Mouse (Mus musculus) hindbrain, postnatal 0 days (tissue): ENCODE results near the gene Tubgcp5. TPM values are rescaled to one million over a fixed set of nuclear protein-coding genes. Genes with fewer than 3 reads are reported as not detected.
"Not testable (repeated sequence)": the region's sequence is repeated elsewhere in the genome, so short reads cannot be mapped to it uniquely, and the experiment has no call there.

Experiments
- ATAC-seq: fragments of 200-750 bp; cut with Nextera tagmentation; 2 replicates; pipeline ENCODE4 v1.8.0; 2017; ENCODE audit warnings: mild to moderate bottlenecking, moderate TSS enrichment, moderate library complexity
- DNase-seq: peaks from one replicate; pipeline ENCODE4 v3.0.0-alpha.2; 2015; ENCODE audit warnings: low spot score
- H3K27ac ChIP-seq: fragments of 300-500 bp; sonication (generic); 2 replicates; pipeline ENCODE4 v1.5.1; 2014; ENCODE audit warnings: mild to moderate bottlenecking
- H3K27me3 ChIP-seq: fragments of 300-500 bp; sonication (generic); 2 replicates; pipeline ENCODE4 v1.6.1; 2014; ENCODE audit warnings: low read length, mixed read lengths; ENCODE audit not compliant: insufficient read depth
- H3K36me3 ChIP-seq: fragments of 300-500 bp; sonication (generic); 2 replicates; pipeline ENCODE4 v1.6.1; 2014; ENCODE audit warnings: low read length, mixed read lengths; ENCODE audit not compliant: insufficient read depth
- H3K4me1 ChIP-seq: fragments of 300-500 bp; sonication (generic); 2 replicates; pipeline ENCODE4 v1.6.1; 2014; ENCODE audit warnings: antibody characterized with exemption, low read length, mixed read lengths; ENCODE audit not compliant: insufficient read depth
- H3K4me2 ChIP-seq: fragments of 300-500 bp; sonication (generic); 2 replicates; pipeline ENCODE4 v1.6.1; 2014; ENCODE audit warnings: low read depth, mild to moderate bottlenecking, low read length, moderate library complexity, mixed read lengths
- H3K4me3 ChIP-seq: fragments of 300-500 bp; sonication (generic); 2 replicates; pipeline ENCODE4 v1.5.1; 2014; ENCODE audit warnings: low read length
- H3K9ac ChIP-seq: fragments of 300-500 bp; sonication (generic); replicated peaks from 2 replicates; pipeline ENCODE4 v1.6.1; 2014; ENCODE audit warnings: mild to moderate bottlenecking, low read length, moderate library complexity, mixed read lengths
- H3K9me3 ChIP-seq: fragments of 300-500 bp; sonication (generic); 2 replicates; pipeline ENCODE4 v1.6.1; 2016; ENCODE audit warnings: low read length, mixed read lengths
- CTCF ChIP-seq: IDR thresholded peaks from 2 replicates; pipeline ENCODE4 v1.5.1; 2016; ENCODE audit warnings: antibody characterized with exemption, control low read depth, low read depth
- WGBS: fragments of 180-500 bp; shearing (Covaris S2); extraction: QIAGEN DNeasy Blood & Tissue Kit; methylation state at CpG from one replicate; pipeline ENCODE4 v1.1.7; 2014; 5-methylcytosine and 5-hydroxymethylcytosine counted together
- polyA plus RNA-seq: library from polyadenylated mRNA; unstranded; fragments of >200 nt; fragmentation: Nextera tagmentation; extraction: Ambion mirVana; gene quantifications from 2 replicates; pipeline ENCODE4 v1.2.1, GENCODE M21; 2015
- total RNA-seq: library from RNA; depleted of rRNA; stranded (reverse); fragments of >200 nt; gene quantifications from 2 replicates; pipeline ENCODE4 v1.2.3, GENCODE M21; 2014

Tubgcp5 gene
- total and polyA plus RNA-seq, 2 experiments from 2014 or later, result 22.3 to 25.9 TPM

DNA sequence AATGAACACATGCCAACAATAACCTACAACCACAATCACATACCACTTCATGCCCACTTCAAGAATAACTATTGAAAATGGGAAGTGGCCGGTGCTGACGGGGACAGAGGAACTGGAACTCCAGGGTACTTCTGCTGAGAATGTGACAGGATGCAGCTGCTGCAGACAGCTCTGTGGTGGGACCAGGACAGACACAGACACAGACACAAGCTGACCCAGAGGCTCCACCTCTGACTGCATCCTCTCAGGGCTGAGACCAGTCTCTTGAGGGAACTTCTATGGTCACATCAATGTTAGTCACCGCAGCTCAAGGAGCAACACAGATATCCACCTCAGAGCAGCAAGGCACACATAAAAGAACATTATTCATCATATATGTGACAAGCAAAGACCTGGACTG lies 9.4 kb upstream of the Tubgcp5 start:
- H3K4me1 ChIP-seq, result no peaks in the 10 kb centered on the region
- DNase-seq, result no peak
- H3K9ac ChIP-seq, result no peak overlapping the region
- H3K4me3 ChIP-seq, result no peak overlapping the region
- no peak overlapping the region for H3K4me2 ChIP-seq
- no peak overlapping the region for H3K27ac ChIP-seq
- 0 out of 2 replicates have a peak, but pooled peaks have one; percentile 49 for ATAC-seq
- WGBS, result 79% methylated on average over 3 of the region's 3 CpGs
- no peaks in the 10 kb centered on the region for H3K36me3 ChIP-seq
- H3K9me3 ChIP-seq, result no peaks in the 10 kb centered on the region
- no peak for TF ChIP-seq CTCF
- H3K27me3 ChIP-seq, result no peaks in the 10 kb centered on the region

DNA sequence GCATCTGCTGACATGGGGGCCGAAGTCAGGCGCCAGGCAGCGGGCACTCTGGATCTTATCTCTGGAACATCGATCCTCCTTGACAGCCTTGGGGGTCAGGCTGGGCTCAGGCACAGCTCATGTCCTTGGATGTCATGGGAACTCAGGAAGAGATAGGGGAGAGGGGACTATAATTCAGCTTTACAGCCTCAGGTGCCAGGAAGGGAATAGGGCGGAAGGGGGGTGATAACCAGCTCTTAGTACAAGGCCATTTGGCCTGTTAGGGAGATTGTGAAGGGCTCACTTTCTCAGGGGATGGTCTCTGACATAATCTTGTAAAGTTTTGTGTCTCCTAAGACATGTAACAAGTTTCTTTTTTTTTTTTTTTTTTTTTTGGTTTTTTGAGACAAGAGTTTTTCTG lies 3.4 kb upstream of the Tubgcp5 start:
- not testable (repeated sequence) for H3K27me3 ChIP-seq, DNase-seq, H3K27ac ChIP-seq, ATAC-seq, H3K36me3 ChIP-seq, H3K4me2 ChIP-seq, H3K4me3 ChIP-seq, H3K4me1 ChIP-seq, H3K9me3 ChIP-seq, H3K9ac ChIP-seq
- WGBS, result 88% methylated on average over 5 of the region's 5 CpGs

DNA sequence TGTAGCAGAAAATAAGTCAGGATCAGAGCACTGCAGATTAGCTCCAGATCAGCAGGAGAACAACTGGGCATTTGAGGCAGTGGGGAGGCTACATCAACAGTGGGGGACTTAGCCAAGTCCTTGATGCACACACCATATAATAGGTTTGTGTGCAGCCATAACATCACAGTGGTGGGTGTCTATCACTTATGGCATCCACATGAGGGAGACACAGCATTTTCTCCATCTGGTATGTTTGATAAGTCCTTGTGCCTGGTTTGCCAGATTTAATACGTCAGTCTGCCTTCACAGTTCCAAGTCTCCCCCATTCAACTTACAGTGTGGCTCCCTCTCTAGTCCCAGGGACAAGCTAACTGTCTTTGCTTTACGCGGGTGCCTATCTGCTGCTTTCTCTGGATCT lies 1.7 kb upstream of the Tubgcp5 start:
- H3K9me3 ChIP-seq, result no peaks in the 10 kb centered on the region

DNA sequence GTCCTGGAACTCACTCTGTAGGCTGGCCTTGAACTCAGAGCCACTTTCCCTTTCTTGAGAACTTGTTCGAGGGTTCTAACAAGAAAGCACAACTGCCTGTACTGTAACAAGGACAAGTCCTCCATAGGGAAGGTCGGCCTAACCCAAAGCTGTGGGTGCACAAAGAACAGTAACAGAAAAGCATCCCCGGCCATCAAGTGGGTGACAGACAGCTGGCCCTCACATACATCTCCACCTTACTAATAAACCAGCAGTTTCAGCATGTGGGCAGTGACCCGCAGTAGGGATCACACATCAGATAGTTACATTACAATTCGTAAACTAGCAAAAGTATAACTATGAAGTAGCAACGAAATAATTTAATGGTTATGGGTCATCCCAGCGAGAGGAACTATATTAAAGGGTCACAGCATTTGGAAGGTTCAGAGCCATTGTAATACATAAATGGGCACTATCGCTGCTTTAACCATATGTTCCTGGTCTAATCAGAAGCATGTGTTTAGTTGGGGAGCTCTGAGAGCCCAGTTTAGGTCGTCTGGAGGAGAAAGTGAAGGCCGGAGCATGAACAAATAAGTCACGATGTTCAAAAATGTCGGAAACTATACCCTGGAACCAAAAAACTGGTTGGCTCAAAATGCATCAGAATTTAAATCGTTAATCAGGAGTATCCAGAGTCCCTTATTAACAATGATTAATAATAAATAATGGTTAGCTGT lies 560 bp upstream of the Tubgcp5 start:
- 34% methylated on average over 13 of the region's 13 CpGs for WGBS

More for the DNA sequence above, 1.7 kb upstream of the Tubgcp5 start:
- no peaks in the 10 kb centered on the region for H3K27me3 ChIP-seq
- WGBS, result 49% methylated on average over 3 of the region's 3 CpGs
- DNase-seq (peak; percentile 7), ATAC-seq (no peak)
- no peak overlapping the region for H3K27ac ChIP-seq
- H3K4me2 ChIP-seq, result no peak overlapping the region
- H3K36me3 ChIP-seq, result peaks cover 14% of the 10 kb centered on the region
- peaks cover 5% of the 10 kb centered on the region for H3K4me1 ChIP-seq
- no peak overlapping the region for H3K4me3 ChIP-seq
- no peak for TF ChIP-seq CTCF
- no peak overlapping the region for H3K9ac ChIP-seq

DNA sequence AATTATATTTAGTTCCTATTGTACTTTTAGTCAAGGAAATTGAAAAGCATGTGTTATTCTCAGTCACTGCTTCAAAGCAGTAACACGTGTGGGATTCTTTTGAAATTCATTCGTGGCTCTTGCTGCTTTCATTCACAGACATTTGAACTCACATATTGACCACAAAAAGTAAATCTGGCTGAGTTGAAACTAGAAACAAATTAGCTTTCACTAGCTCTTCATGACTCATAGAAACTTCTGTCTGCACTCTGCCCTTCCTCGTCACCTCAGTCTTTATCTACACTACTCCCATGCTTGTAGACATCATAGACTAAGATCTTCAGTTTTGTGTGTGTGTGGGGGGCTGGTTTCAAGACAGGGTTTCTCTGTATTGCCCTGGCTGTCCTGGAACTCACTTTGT lies 6.0 kb downstream of the Tubgcp5 start:
- TF ChIP-seq CTCF, result no peak

More for the DNA sequence above, 560 bp upstream of the Tubgcp5 start:
- H3K4me2 ChIP-seq, result peak overlapping the region; percentile 77
- TF ChIP-seq CTCF, result no peak
- ATAC-seq (peak; percentile 41), DNase-seq (no peak)
- peaks cover 5% of the 10 kb centered on the region for H3K4me1 ChIP-seq
- H3K36me3 ChIP-seq, result peaks cover 15% of the 10 kb centered on the region
- no peaks in the 10 kb centered on the region for H3K27me3 ChIP-seq
- H3K27ac ChIP-seq, result peak overlapping the region; percentile 85
- peak overlapping the region; percentile 93 for H3K9ac ChIP-seq
- peak overlapping the region; percentile 77 for H3K4me3 ChIP-seq
- no peaks in the 10 kb centered on the region for H3K9me3 ChIP-seq

DNA sequence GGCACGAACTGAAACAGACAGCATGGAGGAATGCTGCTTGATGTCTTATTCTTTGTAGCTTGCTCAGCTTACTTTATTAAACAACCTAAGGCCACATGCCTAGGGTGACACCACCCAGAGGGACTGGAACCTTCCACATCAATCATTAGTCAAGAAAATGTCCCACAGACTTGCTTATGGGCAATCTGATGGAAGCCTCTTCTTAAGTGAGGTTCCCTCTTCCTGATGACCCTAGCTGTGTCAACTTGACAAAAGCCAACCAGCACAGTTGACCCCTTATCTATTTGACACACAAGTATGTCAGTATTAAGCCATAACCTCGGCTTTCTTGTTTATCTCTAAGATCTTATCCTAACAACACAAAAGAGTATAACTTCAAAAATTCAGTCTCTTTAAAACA lies 16.0 kb downstream of the Tubgcp5 start:
- no peak overlapping the region for H3K4me2 ChIP-seq
- WGBS, result 98% methylated on average over 2 of the region's 2 CpGs
- ATAC-seq (no peak), DNase-seq (no peak)
- no peaks in the 10 kb centered on the region for H3K4me1 ChIP-seq
- no peaks in the 10 kb centered on the region for H3K27me3 ChIP-seq
- no peak overlapping the region for H3K4me3 ChIP-seq
- no peak overlapping the region for H3K9ac ChIP-seq
- H3K27ac ChIP-seq, result no peak overlapping the region
- TF ChIP-seq CTCF, result no peak
- H3K9me3 ChIP-seq, result no peaks in the 10 kb centered on the region
- H3K36me3 ChIP-seq, result peaks cover 57% of the 10 kb centered on the region

More for the DNA sequence above, 6.0 kb downstream of the Tubgcp5 start:
- Histone ChIP-seq H3K9ac (no peak overlapping the region), H3K4me2 (no peak overlapping the region), H3K4me3 (no peak overlapping the region), H3K27ac (no peak overlapping the region), H3K4me1 (peaks cover 2% of the 10 kb centered on the region; the same call in 1 of the 2 replicates), H3K36me3 (peaks cover 50% of the 10 kb centered on the region), H3K27me3 (no peaks in the 10 kb centered on the region), H3K9me3 (no peaks in the 10 kb centered on the region)
- DNase-seq, result no peak
- 89% methylated on average over 3 of the region's 3 CpGs for WGBS
- ATAC-seq, result no peak

DNA sequence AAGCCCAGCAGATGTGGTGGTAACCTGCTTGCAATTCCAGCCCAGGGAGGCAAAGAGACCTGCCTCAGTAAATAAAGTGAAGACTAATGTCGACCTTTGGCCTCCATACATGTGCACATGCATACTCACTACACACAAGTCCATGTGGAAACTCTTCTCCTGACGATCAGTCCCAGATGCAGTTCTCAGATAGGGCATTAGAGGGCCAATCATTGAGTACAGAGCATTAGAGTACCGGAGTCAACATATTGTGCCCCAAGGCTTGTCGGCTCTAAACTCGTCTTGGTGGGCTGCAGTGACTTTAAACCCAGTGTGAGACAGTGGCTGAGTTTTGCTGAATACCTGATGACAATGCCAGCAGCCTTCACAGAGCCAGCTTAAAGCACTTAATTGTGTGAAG lies 30.5 kb downstream of the Tubgcp5 start:
- Histone ChIP-seq H3K9ac (no peak overlapping the region), H3K9me3 (no peaks in the 10 kb centered on the region), H3K4me2 (no peak overlapping the region), H3K27ac (no peak overlapping the region), H3K4me1 (no peaks in the 10 kb centered on the region), H3K36me3 (peaks cover 50% of the 10 kb centered on the region), H3K27me3 (no peaks in the 10 kb centered on the region), H3K4me3 (no peak overlapping the region)
- no peak for ATAC-seq
- TF ChIP-seq CTCF, result peak; percentile 56
- WGBS, result 80% methylated on average over 5 of the region's 5 CpGs
- DNase-seq, result peak; percentile 28
